32 mouse cellular contexts compared by ENCODE assay signal in genomic region chr5:91124140-91124539, GRCm38 (mm10). TPM values are rescaled to one million over a fixed set of nuclear protein-coding genes. Genes with fewer than 3 reads are reported as not detected.
"Had no signal": no experiment of that assay in that cellular context is flagged by ENCODE, and none has a peak within 500 bp of the region (broad histone marks: within the 10 kb centered on the region; RNA-seq: fewer than 3 reads in every experiment).

No protein-coding gene starts in this region.

- DNase-seq: gastrocnemius, adult 2 months; gastrocnemius, postnatal 10 days; gastrocnemius, postnatal 25 days; heart, adult 11 months; heart, adult 2 months; heart, postnatal 14 days; heart, postnatal 36 days; kidney, adult 11 months; kidney, adult 2 months; kidney, adult 9 months; kidney, postnatal 10 days; kidney, postnatal 4 days; liver; liver, embryonic 13.5 days; liver, postnatal 0 days had no signal

- ATAC-seq: hindbrain, postnatal 0 days; liver, postnatal 0 days had no signal

RNA-seq across cellular contexts. Expression of gene Areg, which starts 15.3 kb away (rescaled TPM):
- total RNA-seq: gastrocnemius, adult 2 months; gastrocnemius, postnatal 10 days; gastrocnemius, postnatal 25 days; gastrocnemius, postnatal 4 days; heart, adult 2 months; heart, postnatal 14 days; heart, postnatal 36 days; hematopoietic stem cell, adult 5-6 weeks; hindbrain, postnatal 0 days; left cerebral cortex, postnatal 14 days; left cerebral cortex, postnatal 36 days had no signal
- polyA plus RNA-seq: heart, adult 2 months; heart, embryonic 11.5 days; hindbrain, embryonic 11.5 days; kidney, adult 2 months; limb, embryonic 10.5 days; liver, embryonic 11.5 days; liver, embryonic 13.5 days; liver, embryonic 15.5 days; liver, postnatal 0 days had no signal

RNA-seq across cellular contexts. Expression of gene Ereg, which starts 49.7 kb away (rescaled TPM):
- total RNA-seq: gastrocnemius, adult 2 months; gastrocnemius, postnatal 25 days; hematopoietic stem cell, adult 5-6 weeks; hindbrain, postnatal 0 days; layer of hippocampus, adult 2 months; layer of hippocampus, postnatal 10 days; layer of hippocampus, postnatal 25 days; left cerebral cortex, adult 2 months; left cerebral cortex, postnatal 14 days; left cerebral cortex, postnatal 36 days had no signal
- polyA plus RNA-seq: heart, embryonic 11.5 days; hindbrain, embryonic 11.5 days; hindbrain, embryonic 13.5 days; hindbrain, postnatal 0 days; kidney, embryonic 16.5 days; limb, embryonic 10.5 days; limb, embryonic 12.5 days had no signal
